In genomic region chr9:59531645-59532044, GRCm38 (mm10) we compare ENCODE assay signal across 23 mouse cellular contexts. TPM values are rescaled to one million over a fixed set of nuclear protein-coding genes. Genes with fewer than 3 reads are reported as not detected.
DNase-seq lines count a peak whose midpoint lies in the region; ATAC-seq and TF ChIP-seq lines count a peak whose summit lies in the region.
"Had no signal": no experiment of that assay in that cellular context is flagged by ENCODE, and none has a peak within 500 bp of the region (broad histone marks: within the 10 kb centered on the region; RNA-seq: fewer than 3 reads in every experiment).

No protein-coding gene starts in this region.

- H3K4me1 ChIP-seq in forebrain, embryonic 10.5 days, result peaks cover 21% of the 10 kb centered on the region
- H3K4me1 ChIP-seq in forebrain, embryonic 15.5 days, result no peaks in the 10 kb centered on the region
- peaks cover 0 to 14% of the 10 kb centered on the region in 2 experiments; a peak in 2 of 4 replicates for H3K4me1 ChIP-seq in ES-E14 (ENCODE audit: control insufficient read depth in 2 of 2, insufficient read depth in 2 of 2, low read length in 2 of 2, poor library complexity in 1 of 2)
- H3K4me1 ChIP-seq in heart, embryonic 12.5 days (replicated peaks), result 0 out of 2 replicates have a peak, but pooled peaks cover 2% of the 10 kb centered on the region
- H3K4me1 ChIP-seq: embryonic facial prominence, embryonic 13.5 days; heart, embryonic 13.5 days; hindbrain, embryonic 15.5 days had no signal

- H3K36me3 ChIP-seq in forebrain, embryonic 10.5 days (replicated peaks), result no peaks in the 10 kb centered on the region
- no peaks in the 10 kb centered on the region for H3K36me3 ChIP-seq in forebrain, embryonic 15.5 days
- H3K36me3 ChIP-seq in ES-E14 (ENCODE audit: control insufficient read depth, insufficient read depth, low read length, poor library complexity, severe bottlenecking), result no peaks in the 10 kb centered on the region
- H3K36me3 ChIP-seq in heart, embryonic 12.5 days, result no peaks in the 10 kb centered on the region
- H3K36me3 ChIP-seq: embryonic facial prominence, embryonic 13.5 days; heart, embryonic 13.5 days; hindbrain, embryonic 15.5 days had no signal

- H3K4me3 ChIP-seq in forebrain, embryonic 10.5 days, result no peak overlapping the region
- no peak overlapping the region for H3K4me3 ChIP-seq in forebrain, embryonic 15.5 days
- no peak overlapping the region for H3K4me3 ChIP-seq in ES-E14 (ENCODE audit: insufficient read depth in 1 of 2, low read depth in 1 of 2, low read length in 2 of 2, poor library complexity in 1 of 2, severe bottlenecking in 1 of 2)
- H3K4me3 ChIP-seq in heart, embryonic 12.5 days, result no peak overlapping the region
- H3K4me3 ChIP-seq: embryonic facial prominence, embryonic 13.5 days; heart, embryonic 13.5 days; hindbrain, embryonic 15.5 days had no signal

- WGBS in forebrain, embryonic 10.5 days, result 25% methylated on average over 5 of the region's 5 CpGs
- WGBS in forebrain, embryonic 15.5 days, result 22% methylated on average over 5 of the region's 5 CpGs
- WGBS in heart, embryonic 12.5 days, result 49% methylated on average over 5 of the region's 5 CpGs

- H3K27me3 ChIP-seq in forebrain, embryonic 10.5 days (ENCODE audit: poor library complexity, severe bottlenecking), result no peaks in the 10 kb centered on the region
- no peaks in the 10 kb centered on the region for H3K27me3 ChIP-seq in forebrain, embryonic 15.5 days
- H3K27me3 ChIP-seq in heart, embryonic 12.5 days (replicated peaks), result 0 out of 2 replicates have a peak, but pooled peaks cover under 1% of the 10 kb centered on the region
- H3K27me3 ChIP-seq: CH12.LX; embryonic facial prominence, embryonic 13.5 days; heart, embryonic 13.5 days; hindbrain, embryonic 15.5 days; Patski had no signal

- H3K27ac ChIP-seq in forebrain, embryonic 10.5 days, result peak overlapping the region; percentile 48
- no peak overlapping the region for H3K27ac ChIP-seq in forebrain, embryonic 15.5 days (replicated peaks)
- peak overlapping the region; percentile 76 for H3K27ac ChIP-seq in ES-E14 (ENCODE audit: insufficient read depth, low read depth, low read length, poor library complexity, severe bottlenecking)
- H3K27ac ChIP-seq in heart, embryonic 12.5 days (ENCODE audit: poor library complexity, severe bottlenecking), result no peak overlapping the region
- H3K27ac ChIP-seq: embryonic facial prominence, embryonic 13.5 days; heart, embryonic 13.5 days; hindbrain, embryonic 15.5 days had no signal

- DNase-seq in forebrain, embryonic 10.5 days (ENCODE audit: extremely low spot score, low spot score), result no peak
- peak; percentile 11 for DNase-seq in thymus, postnatal 25 days
- DNase-seq in thymus, postnatal 0 days (ENCODE audit: low spot score), result no peak
- DNase-seq in ES-E14 (ENCODE audit: low read depth, low spot score), result peak; percentile 60
- DNase-seq: adrenal gland, postnatal 10 days; cerebellum, adult 11-12 months; cerebellum, adult 9-10 months; cerebellum, postnatal 25 days; forebrain, postnatal 0 days; gastrocnemius, postnatal 14 days; heart, postnatal 36 days had no signal

- no peak overlapping the region for H3K9ac ChIP-seq in forebrain, embryonic 15.5 days (replicated peaks)
- H3K9ac ChIP-seq in ES-E14 (ENCODE audit: insufficient read depth, low read depth, low read length, poor library complexity, severe bottlenecking), result no peak overlapping the region
- H3K9ac ChIP-seq in heart, embryonic 12.5 days, result no peak overlapping the region
- H3K9ac ChIP-seq: embryonic facial prominence, embryonic 13.5 days; forebrain, postnatal 0 days; heart, embryonic 13.5 days; hindbrain, embryonic 15.5 days had no signal

- no peaks in the 10 kb centered on the region for H3K9me3 ChIP-seq in forebrain, embryonic 10.5 days
- no peaks in the 10 kb centered on the region for H3K9me3 ChIP-seq in forebrain, embryonic 15.5 days
- no peaks in the 10 kb centered on the region for H3K9me3 ChIP-seq in ES-E14 (ENCODE audit: control insufficient read depth, insufficient read depth, low read depth, low read length)
- H3K9me3 ChIP-seq in heart, embryonic 12.5 days (replicated peaks), result no peaks in the 10 kb centered on the region; the same call in 1 of the 2 replicates
- H3K9me3 ChIP-seq: embryonic facial prominence, embryonic 13.5 days; heart, embryonic 13.5 days; hindbrain, embryonic 15.5 days had no signal

- no peak for ATAC-seq in forebrain, embryonic 15.5 days (replicated peaks)
- no peak for ATAC-seq in heart, embryonic 12.5 days (ENCODE audit: insufficient number of reproducible peaks, low FRiP score)
- ATAC-seq in granulocyte monocyte progenitor cell, adult 5-6 weeks (replicated peaks; ENCODE audit: poor library complexity, severe bottlenecking), result no peak
- ATAC-seq: forebrain, postnatal 0 days; intestine, embryonic 16.5 days; Patski had no signal

- no peak overlapping the region for H3K4me2 ChIP-seq in forebrain, embryonic 15.5 days (replicated peaks)
- H3K4me2 ChIP-seq in heart, embryonic 12.5 days, result no peak overlapping the region
- H3K4me2 ChIP-seq: embryonic facial prominence, embryonic 13.5 days; heart, embryonic 13.5 days; hindbrain, embryonic 15.5 days had no signal

- in situ Hi-C loops in ES-E14 (cut with MboI; ENCODE audit: low sequenced_read_pairs in 2 of 2, unreplicated experiment in 2 of 2), result no loop called here

TF ChIP-seq in ES-E14, 5 proteins besides CTCF, POLR2A, EP300 and RAD21:
- no peak for TF ChIP-seq HCFC1 (IDR thresholded peaks at IDR 0.05; ENCODE audit: borderline replicate concordance, insufficient read depth, low read length)
- no peak for TF ChIP-seq ZNF384 (IDR thresholded peaks at IDR 0.05; ENCODE audit: low read depth, low read length)
- TF ChIP-seq CHD2 (IDR thresholded peaks at IDR 0.05; ENCODE audit: low read depth, low read length), result no peak
- no peak for TF ChIP-seq ZC3H11A (IDR thresholded peaks at IDR 0.05; ENCODE audit: borderline replicate concordance, low read depth, low read length)
- no peak for TF ChIP-seq MAFK (IDR thresholded peaks at IDR 0.05; ENCODE audit: insufficient read depth, low read depth, low read length)
TF ChIP-seq in ES-E14: peak in this region for 0.

RNA-seq across cellular contexts. Expression of gene Hexa, which starts 7.7 kb away (rescaled TPM):
- 41.8 and 42.9 TPM in 2 replicates for polyA plus RNA-seq in forebrain, embryonic 10.5 days (2016; fragmentation: Nextera tagmentation; extraction: Ambion mirVana)
- polyA plus RNA-seq in forebrain, embryonic 15.5 days (2015; fragmentation: Nextera tagmentation; extraction: Ambion mirVana), result 47.5 and 53.0 TPM in 2 replicates
- 39.9 and 47.7 TPM in 2 replicates for polyA plus RNA-seq in thymus, postnatal 0 days (2015; fragmentation: Nextera tagmentation; extraction: Ambion mirVana)
- total RNA-seq in ES-E14 (2012; rRNA removed), result 45.0 and 63.6 TPM in 2 replicates
- polyA plus RNA-seq in heart, embryonic 12.5 days (2016; fragmentation: Nextera tagmentation; extraction: Ambion mirVana), result 74.7 and 81.6 TPM in 2 replicates
- total RNA-seq in granulocyte monocyte progenitor cell, adult 5-6 weeks (2014; fragmentation: Nextera tagmentation), result 172 and 180 TPM in 2 replicates
- 206 TPM in 2 replicates for total RNA-seq in granulocyte monocyte progenitor cell, adult 5-6 weeks (2017)

RNA-seq across cellular contexts. Expression of gene Tmem202, which starts 8.0 kb away (rescaled TPM):
- polyA plus RNA-seq in forebrain, embryonic 10.5 days (2016; fragmentation: Nextera tagmentation; extraction: Ambion mirVana), result not detected in 2 replicates
- polyA plus RNA-seq in forebrain, embryonic 15.5 days (2015; fragmentation: Nextera tagmentation; extraction: Ambion mirVana), result 0.47 and 0.74 TPM in 2 replicates
- polyA plus RNA-seq in thymus, postnatal 0 days (2015; fragmentation: Nextera tagmentation; extraction: Ambion mirVana), result 0.23 and 0.72 TPM in 2 replicates
- total RNA-seq in ES-E14 (2012; rRNA removed), result 0.74 TPM in 1 of 2 replicates, not detected in the other
- 0.64 TPM in 1 of 2 replicates, not detected in the other for polyA plus RNA-seq in heart, embryonic 12.5 days (2016; fragmentation: Nextera tagmentation; extraction: Ambion mirVana)
- not detected in 2 replicates for total RNA-seq in granulocyte monocyte progenitor cell, adult 5-6 weeks (2014; fragmentation: Nextera tagmentation)
- not detected in 2 replicates for total RNA-seq in granulocyte monocyte progenitor cell, adult 5-6 weeks (2017)
- polyA plus RNA-seq: embryonic facial prominence, embryonic 13.5 days had no signal

RNA-seq across cellular contexts. Expression of gene Arih1, which starts 45.2 kb away (rescaled TPM):
- polyA plus RNA-seq in forebrain, embryonic 10.5 days (2016; fragmentation: Nextera tagmentation; extraction: Ambion mirVana), result 17.3 and 17.8 TPM in 2 replicates
- 18.2 and 18.8 TPM in 2 replicates for polyA plus RNA-seq in forebrain, embryonic 15.5 days (2015; fragmentation: Nextera tagmentation; extraction: Ambion mirVana)
- 12.3 and 13.7 TPM in 2 replicates for polyA plus RNA-seq in thymus, postnatal 0 days (2015; fragmentation: Nextera tagmentation; extraction: Ambion mirVana)
- 75.5 and 84.6 TPM in 2 replicates for total RNA-seq in ES-E14 (2012; rRNA removed)
- polyA plus RNA-seq in heart, embryonic 12.5 days (2016; fragmentation: Nextera tagmentation; extraction: Ambion mirVana), result 20.9 and 21.7 TPM in 2 replicates
- total RNA-seq in granulocyte monocyte progenitor cell, adult 5-6 weeks (2014; fragmentation: Nextera tagmentation), result 70.9 and 79.7 TPM in 2 replicates
- 59.9 and 89.5 TPM in 2 replicates for total RNA-seq in granulocyte monocyte progenitor cell, adult 5-6 weeks (2017)

RNA-seq across cellular contexts. Expression of gene Celf6, which starts 46.1 kb away (rescaled TPM):
- polyA plus RNA-seq in forebrain, embryonic 10.5 days (2016; fragmentation: Nextera tagmentation; extraction: Ambion mirVana), result 1.3 and 3.1 TPM in 2 replicates
- 24.6 and 34.3 TPM in 2 replicates for polyA plus RNA-seq in forebrain, embryonic 15.5 days (2015; fragmentation: Nextera tagmentation; extraction: Ambion mirVana)
- polyA plus RNA-seq in thymus, postnatal 0 days (2015; fragmentation: Nextera tagmentation; extraction: Ambion mirVana), result 0.08 TPM in 1 of 2 replicates, not detected in the other
- 0.13 and 0.32 TPM in 2 replicates for total RNA-seq in ES-E14 (2012; rRNA removed)
- not detected in 2 replicates for polyA plus RNA-seq in heart, embryonic 12.5 days (2016; fragmentation: Nextera tagmentation; extraction: Ambion mirVana)
- total RNA-seq in granulocyte monocyte progenitor cell, adult 5-6 weeks (2014; fragmentation: Nextera tagmentation), result not detected in 2 replicates
- not detected in 2 replicates for total RNA-seq in granulocyte monocyte progenitor cell, adult 5-6 weeks (2017)
- total RNA-seq: CH12.LX; gastrocnemius, adult 18-20 months; gastrocnemius, postnatal 14 days; heart, adult 8-10 months; heart, postnatal 36 days had no signal
- polyA plus RNA-seq: heart, postnatal 0 days; Patski had no signal

Comparison
In these comparisons a context has a peak if more than half of its experiments do, and no peak if none do; other contexts are left out.
1. DNase-seq: peak in thymus, postnatal 25 days (single experiment) and ES-E14 (single experiment); none in forebrain, embryonic 10.5 days (single experiment) and thymus, postnatal 0 days (single experiment).
2. H3K27ac ChIP-seq: peak in forebrain, embryonic 10.5 days (single experiment) and ES-E14 (single experiment); none in forebrain, embryonic 15.5 days (single experiment) and heart, embryonic 12.5 days (single experiment).